Mouse (Mus musculus) effector memory CD4-positive, alpha-beta T cell, adult 7 months (primary cell): ENCODE results near the gene Wdr61. TPM values are rescaled to one million over a fixed set of nuclear protein-coding genes. Genes with fewer than 3 reads are reported as not detected.

Source experiments
- polyA plus RNA-seq: library from polyadenylated mRNA; unstranded; fragments of 100-300 nt; shearing (Covaris generic); gene quantifications from one replicate; pipeline ENCODE4 v1.2.1, GENCODE M21; 2017

The Wdr61 gene
- polyA plus RNA-seq: 51.2 TPM

GRCm38 (mm10) chr9:54733921-54734638, at the start of gene Wdr61:
TSS of gene Wdr61 (minus strand) at chr9:54734519.

GRCm38 (mm10) chr9:54764561-54765217, 30.4 kb upstream of the Wdr61 start, which contains the start of gene Crabp1:
TSS of gene Crabp1 (plus strand) at chr9:54764748.

GRCm38 (mm10) chr9:54698318-54699086, 35.8 kb downstream of the Wdr61 start, which contains the start of gene Dnaja4:
TSS of gene Dnaja4 (plus strand) at chr9:54698873.

Other genes starting within 250 kb of the Wdr61 start
- gene Dmxl2, start 232.9 kb downstream of the Wdr61 start, polyA plus RNA-seq: 0.74 TPM
- not detected for gene Sh2d7, start 195.5 kb downstream of the Wdr61 start, polyA plus RNA-seq
- not detected for gene Cib2, start 174.3 kb downstream of the Wdr61 start, polyA plus RNA-seq
- gene Idh3a, start 148.2 kb downstream of the Wdr61 start, polyA plus RNA-seq: 101 TPM
- gene Acsbg1, start 72.6 kb downstream of the Wdr61 start, polyA plus RNA-seq: 26.0 TPM
- gene Dnaja4, start 35.6 kb downstream of the Wdr61 start, polyA plus RNA-seq: 68.6 TPM
- gene Crabp1, start 30.2 kb upstream of the Wdr61 start, polyA plus RNA-seq: not detected
- 18.0 TPM for gene Ireb2, start 129.3 kb upstream of the Wdr61 start, polyA plus RNA-seq
- 0.38 TPM for gene Hykk, start 182.8 kb upstream of the Wdr61 start, polyA plus RNA-seq
- gene Psma4, start 216.3 kb upstream of the Wdr61 start, polyA plus RNA-seq: 121 TPM
- not detected for gene AY074887, start 216.5 kb upstream of the Wdr61 start, polyA plus RNA-seq
- 0.41 TPM for gene Chrna5, start 246.4 kb upstream of the Wdr61 start, polyA plus RNA-seq